Mouse (Mus musculus): Measurements from ENCODE around the gene Col25a1. TPM values are rescaled to one million over a fixed set of nuclear protein-coding genes. Genes with fewer than 3 reads are reported as not detected.

The Col25a1 gene
- polyA plus RNA-seq, 1 experiment: 0.06 TPM

DNA sequence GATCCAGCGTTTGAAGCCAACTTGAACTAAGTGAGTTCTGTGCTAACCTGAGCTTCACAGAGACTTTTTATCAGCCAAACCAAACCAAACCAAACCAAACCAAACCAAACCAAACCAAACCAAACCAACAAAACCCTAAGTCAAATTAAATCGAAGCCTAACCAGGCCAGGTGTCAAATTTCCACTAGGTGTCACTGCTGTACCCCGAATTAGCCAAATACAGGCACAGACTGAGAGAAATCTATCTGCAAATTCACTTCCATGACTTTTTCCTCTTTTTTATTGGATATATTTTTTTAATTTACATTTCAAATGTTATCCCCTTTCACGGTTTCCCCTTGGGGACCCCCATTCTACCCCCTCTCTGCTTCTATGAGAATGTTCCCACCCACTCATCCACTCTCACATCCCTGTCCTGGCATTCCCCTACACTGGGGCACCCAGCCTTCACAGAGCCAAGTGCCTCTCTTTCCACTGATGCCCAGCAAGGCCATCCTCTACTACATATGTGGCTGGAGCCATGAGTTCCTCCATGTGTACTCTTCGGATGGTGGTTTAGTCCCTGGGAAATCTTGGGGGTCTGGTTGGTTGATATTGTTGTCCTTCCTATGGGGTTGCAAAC is 36.0 kb upstream of the Col25a1 start:
- TF ChIP-seq POLR2A (IDR thresholded peaks at IDR 0.05; ENCODE audit: low read depth, low read length): no peak
- TF ChIP-seq CTCF (conservative IDR thresholded peaks at IDR 0.05; ENCODE audit: insufficient read depth, insufficient read length, low read depth, low read length): 0 out of 2 replicates have a peak, but pooled peaks have one; percentile 12
- no peak overlapping the region for H3K4me3 ChIP-seq (ENCODE audit: insufficient read depth, low read depth, low read length)
- H3K27ac ChIP-seq (ENCODE audit: insufficient read depth, low read depth, low read length): no peak overlapping the region
- WGBS: 32% methylated on average over 5 of the region's 5 CpGs
- DNase-seq: peak; percentile 43
- no peaks in the 10 kb centered on the region for H3K4me1 ChIP-seq (ENCODE audit: control insufficient read depth, insufficient read depth, low read length)
- no peaks in the 10 kb centered on the region for H3K27me3 ChIP-seq (replicated peaks; ENCODE audit: control insufficient read depth, insufficient read depth, low read length)
- H3K36me3 ChIP-seq (ENCODE audit: control insufficient read depth, insufficient read depth, low read length): no peaks in the 10 kb centered on the region

DNA sequence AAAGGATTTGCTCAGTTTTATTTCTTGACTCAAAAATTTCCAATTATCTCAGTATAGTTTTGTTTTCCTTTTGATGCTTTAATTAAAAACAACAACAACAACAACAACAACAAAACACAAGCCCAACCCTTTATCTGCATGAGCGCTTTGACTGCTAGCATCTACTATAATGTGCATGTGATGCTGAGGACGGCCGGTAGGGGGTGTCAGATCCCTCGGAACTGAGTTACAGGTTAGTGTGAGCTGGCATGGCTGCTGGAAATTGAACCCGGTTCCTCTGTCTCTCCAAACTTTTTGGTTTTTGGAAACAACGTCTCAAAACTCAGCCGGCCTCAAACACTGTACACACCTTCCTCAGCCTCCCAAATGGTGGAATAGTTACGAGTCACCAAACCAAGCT is 27.8 kb upstream of the Col25a1 start:
- Histone ChIP-seq H3K4me1 (ENCODE audit: control insufficient read depth, insufficient read depth, low read length) (no peaks in the 10 kb centered on the region), H3K27me3 (replicated peaks; ENCODE audit: control insufficient read depth, insufficient read depth, low read length) (no peaks in the 10 kb centered on the region), H3K36me3 (ENCODE audit: control insufficient read depth, insufficient read depth, low read length) (no peaks in the 10 kb centered on the region), H3K27ac (ENCODE audit: insufficient read depth, low read depth, low read length) (no peak overlapping the region), H3K4me3 (ENCODE audit: insufficient read depth, low read depth, low read length) (no peak overlapping the region)
- no peak for TF ChIP-seq POLR2A (IDR thresholded peaks at IDR 0.05; ENCODE audit: low read depth, low read length)
- peak; percentile 42 for TF ChIP-seq CTCF (conservative IDR thresholded peaks at IDR 0.05; ENCODE audit: insufficient read depth, insufficient read length, low read depth, low read length)
- peak; percentile 30 for DNase-seq
- WGBS: 77% methylated on average over 8 of the region's 8 CpGs

DNA sequence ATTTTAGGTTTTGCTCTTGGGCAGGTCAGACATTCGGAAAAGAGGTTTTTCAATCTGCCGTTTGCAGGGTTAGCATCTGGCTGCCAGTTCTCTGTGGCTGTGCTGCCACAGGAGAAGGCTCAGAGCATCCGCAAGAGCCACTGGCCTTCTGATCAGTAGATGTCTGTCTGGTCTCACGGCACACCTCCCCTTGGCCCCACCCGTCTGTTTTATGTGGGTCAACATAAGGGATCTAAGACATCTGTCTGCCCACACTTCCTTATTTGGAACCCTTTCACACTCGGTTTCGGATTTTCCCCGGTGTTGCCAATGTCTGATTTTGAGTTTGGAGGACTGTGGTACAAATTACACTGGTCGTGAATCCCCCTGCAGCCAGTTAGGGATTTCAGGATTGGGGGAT is 26.8 kb upstream of the Col25a1 start:
- Histone ChIP-seq H3K4me3 (ENCODE audit: insufficient read depth, low read depth, low read length) (no peak overlapping the region), H3K36me3 (ENCODE audit: control insufficient read depth, insufficient read depth, low read length) (no peaks in the 10 kb centered on the region), H3K4me1 (ENCODE audit: control insufficient read depth, insufficient read depth, low read length) (no peaks in the 10 kb centered on the region), H3K27ac (ENCODE audit: insufficient read depth, low read depth, low read length) (no peak overlapping the region), H3K27me3 (replicated peaks; ENCODE audit: control insufficient read depth, insufficient read depth, low read length) (no peaks in the 10 kb centered on the region)
- TF ChIP-seq POLR2A (IDR thresholded peaks at IDR 0.05; ENCODE audit: low read depth, low read length) (no peak), CTCF (conservative IDR thresholded peaks at IDR 0.05; ENCODE audit: insufficient read depth, insufficient read length, low read depth, low read length) (no peak)
- 23% methylated on average over 9 of the region's 9 CpGs for WGBS
- no peak for DNase-seq

DNA sequence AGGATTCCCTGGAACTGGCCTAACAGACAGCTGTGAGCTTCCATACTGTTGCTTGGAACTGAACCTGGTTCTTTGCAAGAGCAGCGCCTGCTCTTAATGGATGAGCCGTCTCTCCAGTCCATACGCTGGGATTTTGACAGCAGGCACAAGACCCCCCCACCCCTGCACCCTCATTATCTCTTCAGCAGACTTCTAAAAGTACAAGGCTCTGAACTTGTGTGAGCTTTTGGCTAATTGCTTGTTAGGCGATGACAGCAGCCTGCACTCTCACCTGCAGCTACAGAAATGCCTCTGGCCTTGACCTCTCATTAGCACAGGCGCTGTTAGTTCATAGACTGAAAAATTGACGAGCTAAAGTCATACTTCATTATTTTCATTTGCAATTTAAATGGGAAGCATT is 14.4 kb upstream of the Col25a1 start:
- no peak overlapping the region for H3K4me3 ChIP-seq (ENCODE audit: insufficient read depth, low read depth, low read length)
- 80% methylated on average over 6 of the region's 6 CpGs for whole genome bisulfite sequencing
- no peaks in the 10 kb centered on the region for H3K4me1 ChIP-seq (ENCODE audit: control insufficient read depth, insufficient read depth, low read length)
- H3K36me3 ChIP-seq (ENCODE audit: control insufficient read depth, insufficient read depth, low read length): no peaks in the 10 kb centered on the region
- no peaks in the 10 kb centered on the region for H3K27me3 ChIP-seq (replicated peaks; ENCODE audit: control insufficient read depth, insufficient read depth, low read length)
- no peak overlapping the region for H3K27ac ChIP-seq (ENCODE audit: insufficient read depth, low read depth, low read length)
- DNase-seq: no peak
- TF ChIP-seq CTCF (conservative IDR thresholded peaks at IDR 0.05; ENCODE audit: insufficient read depth, insufficient read length, low read depth, low read length) (no peak), POLR2A (IDR thresholded peaks at IDR 0.05; ENCODE audit: low read depth, low read length) (no peak)

DNA sequence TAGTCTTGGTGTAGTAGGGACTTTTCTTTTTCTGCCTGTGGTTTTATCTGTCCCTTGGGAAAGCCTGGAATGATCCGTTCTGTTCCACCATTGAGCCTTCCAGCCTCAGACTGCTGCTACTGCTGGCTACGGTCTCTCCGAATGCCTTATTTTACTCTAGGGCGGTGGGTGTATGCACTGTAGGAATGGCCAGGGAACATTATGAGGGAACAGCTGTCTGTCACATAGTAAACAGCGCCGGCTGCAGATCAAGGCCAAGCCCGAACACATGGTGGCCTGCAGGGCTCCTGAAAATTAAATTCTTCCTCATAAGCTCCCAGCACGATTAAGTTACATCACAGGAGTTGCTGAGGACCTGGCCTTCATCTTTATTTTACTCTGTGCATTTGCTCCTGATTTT is 3.5 kb upstream of the Col25a1 start:
- H3K4me1 ChIP-seq (ENCODE audit: control insufficient read depth, insufficient read depth, low read length): no peaks in the 10 kb centered on the region

DNA sequence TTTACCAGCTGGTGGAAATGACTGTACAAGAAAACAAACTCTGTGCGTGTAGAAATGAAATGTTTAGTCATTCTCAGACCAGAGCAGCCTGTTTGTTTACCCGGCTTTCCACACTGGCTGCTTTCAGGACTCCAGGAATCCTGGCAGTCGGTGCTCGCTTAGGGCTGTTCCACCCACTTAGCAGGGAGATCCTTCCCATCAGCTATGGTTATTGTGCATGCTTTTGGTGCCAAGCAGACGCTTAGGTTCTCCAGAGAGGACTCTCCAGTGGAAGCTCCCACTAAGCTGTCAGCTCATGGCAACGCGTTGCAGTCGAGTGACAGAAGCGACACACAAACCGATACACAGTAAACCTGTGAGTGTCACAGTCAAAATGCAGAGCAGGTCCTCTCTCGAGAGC is 2.7 kb upstream of the Col25a1 start:
- no peaks in the 10 kb centered on the region for H3K4me1 ChIP-seq (ENCODE audit: control insufficient read depth, insufficient read depth, low read length)
- no peaks in the 10 kb centered on the region; the same call in 1 of the 2 replicates for H3K27me3 ChIP-seq (replicated peaks; ENCODE audit: control insufficient read depth, insufficient read depth, low read length)
- H3K36me3 ChIP-seq (ENCODE audit: control insufficient read depth, insufficient read depth, low read length): no peaks in the 10 kb centered on the region
- no peak for DNase-seq
- no peak overlapping the region for H3K27ac ChIP-seq (ENCODE audit: insufficient read depth, low read depth, low read length)
- WGBS: 76% methylated on average over 11 of the region's 11 CpGs
- TF ChIP-seq CTCF (conservative IDR thresholded peaks at IDR 0.05; ENCODE audit: insufficient read depth, insufficient read length, low read depth, low read length): no peak
- no peak for TF ChIP-seq POLR2A (IDR thresholded peaks at IDR 0.05; ENCODE audit: low read depth, low read length)
- no peak overlapping the region for H3K4me3 ChIP-seq (ENCODE audit: insufficient read depth, low read depth, low read length)

More for the DNA sequence above, 3.5 kb upstream of the Col25a1 start:
- Histone ChIP-seq H3K27ac (ENCODE audit: insufficient read depth, low read depth, low read length) (no peak overlapping the region), H3K4me3 (ENCODE audit: insufficient read depth, low read depth, low read length) (no peak overlapping the region), H3K27me3 (replicated peaks; ENCODE audit: control insufficient read depth, insufficient read depth, low read length) (no peaks in the 10 kb centered on the region; the same call in 1 of the 2 replicates), H3K36me3 (ENCODE audit: control insufficient read depth, insufficient read depth, low read length) (no peaks in the 10 kb centered on the region)
- no peak for DNase-seq
- 80% methylated on average over 8 of the region's 8 CpGs for WGBS
- TF ChIP-seq POLR2A (IDR thresholded peaks at IDR 0.05; ENCODE audit: low read depth, low read length) (no peak), CTCF (conservative IDR thresholded peaks at IDR 0.05; ENCODE audit: insufficient read depth, insufficient read length, low read depth, low read length) (no peak)

DNA sequence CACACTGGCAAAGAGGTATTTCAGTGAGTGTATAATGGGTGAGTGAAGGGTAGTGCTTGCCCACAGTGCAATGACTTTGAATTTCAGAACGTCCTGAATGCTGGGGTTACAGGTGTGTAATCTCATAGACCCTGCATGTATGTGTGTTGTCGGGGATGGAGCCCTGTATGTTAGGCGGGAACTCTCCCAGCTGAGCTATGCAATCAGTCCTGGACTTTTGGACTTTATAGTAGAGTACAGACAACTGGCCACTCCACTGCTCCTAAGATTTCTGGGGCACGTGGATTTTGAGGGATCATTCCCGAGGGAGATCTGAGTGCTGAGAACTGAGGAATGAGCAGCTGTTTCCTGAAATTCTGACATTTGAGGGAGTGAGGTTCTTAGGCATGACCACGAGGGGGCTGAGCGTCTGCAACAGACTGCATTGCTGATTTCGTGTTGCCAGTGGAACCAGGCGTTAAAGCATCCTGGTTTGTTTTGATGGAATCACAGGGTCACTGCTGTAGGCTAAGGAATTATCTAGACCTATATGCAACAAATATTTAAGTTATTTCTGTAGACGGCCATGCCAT is 1.6 kb upstream of the Col25a1 start:
- H3K4me1 ChIP-seq (ENCODE audit: control insufficient read depth, insufficient read depth, low read length): no peaks in the 10 kb centered on the region
- DNase-seq: no peak
- no peaks in the 10 kb centered on the region; the same call in 1 of the 2 replicates for H3K27me3 ChIP-seq (replicated peaks; ENCODE audit: control insufficient read depth, insufficient read depth, low read length)
- H3K4me3 ChIP-seq (ENCODE audit: insufficient read depth, low read depth, low read length): no peak overlapping the region
- H3K36me3 ChIP-seq (ENCODE audit: control insufficient read depth, insufficient read depth, low read length): no peaks in the 10 kb centered on the region
- 33% methylated on average over 10 of the region's 10 CpGs for WGBS
- TF ChIP-seq CTCF (conservative IDR thresholded peaks at IDR 0.05; ENCODE audit: insufficient read depth, insufficient read length, low read depth, low read length) (peak; percentile 42), POLR2A (IDR thresholded peaks at IDR 0.05; ENCODE audit: low read depth, low read length) (no peak)
- no peak overlapping the region for H3K27ac ChIP-seq (ENCODE audit: insufficient read depth, low read depth, low read length)
